Comparison of ENCODE assay signal across 1 mouse cellular context in genomic region chr8:86884489-86885463, GRCm38 (mm10).
TF ChIP-seq lines count a peak whose summit lies in the region.

N4bp1 (minus strand) TSS chr8:86885258.

TF ChIP-seq in MEL, 35 proteins besides CTCF, POLR2A, EP300 and RAD21 (continued from another document):
- TF ChIP-seq MXI1 (IDR thresholded peaks at IDR 0.05; ENCODE audit: low read depth, low read length) (peak; percentile 63; the same call in 1 of the 2 replicates), ELF1 (IDR thresholded peaks at IDR 0.05; ENCODE audit: low read depth, low read length) (peak; percentile 72), GABPA (IDR thresholded peaks at IDR 0.05; ENCODE audit: low read depth, low read length) (no peak), USF1 (IDR thresholded peaks at IDR 0.05; ENCODE audit: low read depth, low read length) (peak; percentile 37; the same call in 1 of the 2 replicates)
TF ChIP-seq in MEL: peak in this region for 19.
